Mouse (Mus musculus) urinary bladder, postnatal 10 days (tissue): ENCODE measurements around the gene Myt1l.

Experiments used
- DNase-seq: peaks from one replicate; pipeline ENCODE4 v3.0.0; 2022; ENCODE audit warnings: low spot score

Gene Myt1l

GRCm38 (mm10) chr12:29657061-29657460 is 128.9 kb downstream of the Myt1l start:
- no peak for DNase-seq

DNA sequence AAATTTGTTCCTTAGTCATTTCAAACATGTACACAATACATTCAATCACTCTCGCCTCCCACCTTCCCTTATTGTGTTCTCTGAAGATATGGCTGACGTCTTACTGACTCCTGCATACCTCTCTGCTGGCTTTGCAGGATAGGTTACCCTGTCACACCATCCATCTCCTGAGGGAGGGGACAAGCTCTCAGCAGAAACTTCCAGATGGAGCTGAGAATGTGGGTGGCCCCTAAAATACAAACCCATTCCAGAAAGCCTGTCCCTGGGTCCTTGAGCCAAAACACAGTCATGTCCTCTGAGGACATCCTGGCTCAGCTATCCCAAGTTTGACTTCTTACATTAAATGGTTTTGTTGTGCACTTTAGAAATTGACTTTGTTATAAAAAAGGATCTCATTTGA is 129.7 kb downstream of the Myt1l start:
- no peak for DNase-seq

- no peak for DNase-seq
Observed at GRCm38 (mm10) chr12:29671984-29672383, 143.8 kb downstream of the Myt1l start.

GRCm38 (mm10) chr12:29675594-29676362 is 147.6 kb downstream of the Myt1l start:
- no peak for DNase-seq

DNA sequence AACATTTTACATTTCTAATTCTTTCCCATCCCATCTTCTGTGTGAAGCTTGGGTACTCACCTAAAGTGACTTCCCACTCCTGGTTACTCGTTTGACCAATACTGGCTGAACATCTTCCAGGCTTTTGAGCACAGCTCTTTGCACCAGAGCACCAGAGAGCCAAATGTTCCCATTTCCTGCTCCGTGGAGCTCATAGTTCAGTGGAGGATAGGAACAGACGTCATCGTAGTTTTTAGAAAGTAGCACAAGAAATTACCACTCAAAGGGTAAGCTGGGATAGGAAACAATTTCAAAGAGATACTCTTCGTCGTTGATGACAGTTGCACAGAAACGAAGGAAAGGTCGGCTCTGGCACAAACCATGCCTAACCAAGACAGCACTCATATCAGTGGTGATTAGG is 154.2 kb downstream of the Myt1l start:
- no peak for DNase-seq

DNA sequence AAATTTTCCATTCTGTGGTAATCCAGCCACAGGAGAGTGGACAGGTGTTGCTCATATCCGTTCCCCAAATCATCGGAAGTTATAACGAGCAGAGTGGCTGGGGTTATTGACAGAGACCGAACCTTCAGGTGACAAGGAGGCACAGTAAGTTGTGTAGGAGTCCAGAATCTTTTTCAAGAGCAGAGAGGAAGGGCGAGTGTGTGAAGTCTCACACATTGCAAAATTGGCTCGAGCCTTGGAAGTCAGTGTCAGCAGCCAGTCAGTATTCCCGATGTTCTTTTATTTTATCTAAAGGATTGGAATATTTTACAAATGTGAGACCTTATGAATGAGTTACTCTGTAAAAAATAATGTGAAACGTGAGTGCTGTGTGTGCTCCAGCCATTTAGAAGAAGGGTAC is 154.8 kb downstream of the Myt1l start:
- no peak for DNase-seq

- DNase-seq = no peak
Observed at GRCm38 (mm10) chr12:29686241-29686640, 158.1 kb downstream of the Myt1l start.

DNA sequence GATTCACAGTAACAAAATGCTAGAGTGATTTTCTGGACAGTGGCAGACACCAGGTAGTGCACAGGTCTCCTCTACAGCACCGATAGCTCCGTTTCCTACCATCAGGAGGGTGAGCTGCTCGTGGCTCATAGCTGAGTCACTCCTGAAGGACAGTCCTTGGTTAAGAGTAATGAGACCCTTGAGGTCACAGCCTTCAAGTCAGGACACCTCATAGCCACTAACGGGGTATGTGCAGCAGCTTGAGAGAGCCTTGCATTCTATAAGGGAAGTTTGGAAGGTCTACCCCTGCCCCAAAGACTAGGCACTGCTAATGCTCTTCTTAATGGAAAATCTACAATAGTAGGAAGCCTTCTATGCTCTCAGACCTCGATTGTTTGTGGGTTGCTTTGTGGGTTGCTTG is 163.4 kb downstream of the Myt1l start:
- DNase-seq = no peak

GRCm38 (mm10) chr12:29695194-29695593 is 167.0 kb downstream of the Myt1l start:
- DNase-seq = no peak

GRCm38 (mm10) chr12:29697526-29698500 is 169.6 kb downstream of the Myt1l start:
- no peak for DNase-seq

DNA sequence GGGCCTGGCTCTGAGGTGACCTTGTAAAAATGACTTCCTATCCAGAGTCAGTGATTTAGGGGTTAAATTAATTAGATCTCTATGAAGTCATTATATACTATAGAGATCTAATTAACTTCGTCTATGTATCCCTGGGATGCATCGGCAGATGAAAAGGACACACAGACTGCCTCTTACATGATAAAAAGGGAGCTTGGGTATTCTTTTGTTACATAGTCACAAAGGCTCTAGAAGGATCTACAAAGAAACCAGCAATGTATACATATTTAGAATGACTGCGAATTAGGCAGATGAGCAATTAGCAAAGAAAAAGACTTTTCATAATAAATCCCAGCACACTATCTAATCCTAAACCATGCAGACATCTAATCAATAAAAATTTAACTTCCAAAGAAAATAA is 170.4 kb downstream of the Myt1l start:
- no peak for DNase-seq

- no peak for DNase-seq
Observed at GRCm38 (mm10) chr12:29698976-29699375, 170.8 kb downstream of the Myt1l start.

DNA sequence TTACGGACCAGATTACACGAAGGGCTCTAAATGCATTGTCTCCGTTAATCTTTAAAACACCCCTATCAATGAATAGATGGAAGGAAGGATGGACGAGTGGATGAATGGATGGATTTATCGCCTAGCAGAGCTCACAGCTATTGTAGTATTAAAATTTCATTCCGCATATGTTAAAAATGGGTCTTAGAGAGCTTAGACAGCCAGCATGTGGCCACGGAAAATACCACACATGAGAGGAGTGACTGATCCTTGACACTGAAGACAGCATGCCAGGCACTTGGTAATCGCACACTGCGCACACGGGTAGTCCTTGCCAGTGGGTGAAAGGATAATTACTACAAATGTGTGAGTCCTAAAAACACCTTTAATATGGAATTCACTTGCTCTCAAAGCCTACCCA is 171.2 kb downstream of the Myt1l start:
- DNase-seq = no peak

GRCm38 (mm10) chr12:29700026-29700425 is 171.8 kb downstream of the Myt1l start:
- DNase-seq = no peak

- no peak for DNase-seq
Observed at GRCm38 (mm10) chr12:29701076-29701475, 172.9 kb downstream of the Myt1l start.

- DNase-seq = no peak
Observed at GRCm38 (mm10) chr12:29701731-29702316, 173.6 kb downstream of the Myt1l start.

GRCm38 (mm10) chr12:29702626-29703025 is 174.4 kb downstream of the Myt1l start:
- no peak for DNase-seq

- no peak for DNase-seq
Observed at GRCm38 (mm10) chr12:29703541-29703940, 175.4 kb downstream of the Myt1l start.

DNA sequence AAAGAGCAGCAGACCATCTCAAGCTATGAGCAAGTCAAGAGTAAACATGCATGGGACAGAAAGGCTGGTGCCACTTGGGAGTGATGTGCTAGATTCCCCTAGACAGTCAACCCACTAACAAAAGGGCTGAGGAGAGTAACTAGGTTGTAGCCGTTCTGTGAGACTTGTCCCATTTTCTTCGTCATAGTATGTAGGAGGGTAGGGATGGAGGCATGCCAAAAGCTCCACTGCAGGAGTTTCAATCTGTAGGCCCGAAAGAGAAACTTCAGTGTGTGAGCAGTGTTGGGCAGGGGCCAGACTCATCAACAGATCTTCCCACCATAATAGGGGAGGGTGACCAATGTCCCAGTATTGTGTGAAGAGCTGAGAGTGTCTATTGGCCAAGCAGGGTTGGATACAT is 178.9 kb downstream of the Myt1l start:
- no peak for DNase-seq

GRCm38 (mm10) chr12:29708166-29708565 is 180.0 kb downstream of the Myt1l start:
- no peak for DNase-seq

DNA sequence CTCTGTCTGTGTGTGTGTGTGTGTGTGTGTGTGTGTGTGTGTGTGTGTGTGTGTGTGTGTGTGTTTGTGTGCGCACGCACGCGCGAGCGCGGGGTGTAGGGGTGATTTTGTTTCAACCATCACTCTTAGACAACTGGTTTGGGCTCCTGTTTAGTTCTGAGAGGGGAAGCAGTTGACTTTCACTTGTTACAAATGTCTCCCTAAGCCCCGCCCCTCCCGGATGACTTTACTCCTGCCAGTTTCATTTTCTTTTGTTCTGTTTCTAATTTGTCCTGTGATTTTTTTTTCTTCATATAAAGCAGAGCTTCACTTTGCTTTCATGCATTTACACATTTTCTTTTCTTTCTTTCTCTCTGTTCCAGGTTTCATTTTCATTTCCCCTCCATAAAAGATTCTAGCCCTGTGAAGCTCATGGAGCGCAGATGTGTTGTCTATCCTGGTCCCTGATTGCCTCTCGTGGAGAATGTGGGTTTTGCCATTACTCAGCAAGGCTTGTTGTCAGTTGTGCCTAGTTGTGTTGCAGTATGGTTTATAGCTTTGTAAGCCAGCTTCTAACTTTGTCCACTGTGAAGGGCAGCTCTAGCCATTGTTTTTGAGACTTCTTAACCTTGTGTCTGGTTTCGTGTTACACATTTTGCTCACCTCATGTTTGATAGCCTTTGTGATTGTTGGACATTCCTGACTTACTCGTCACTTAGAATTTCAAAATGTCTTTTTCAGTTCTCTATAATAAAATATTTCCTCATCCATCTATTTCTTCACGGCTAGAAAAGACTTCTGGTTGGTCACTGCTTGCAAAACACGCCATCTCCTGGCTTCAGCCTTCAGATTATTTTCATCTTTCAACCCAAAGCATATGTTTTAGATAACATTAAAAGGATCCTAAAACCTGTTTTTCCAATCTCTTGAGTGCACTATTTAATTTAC is 184.9 kb downstream of the Myt1l start:
- DNase-seq = no peak
